Mouse (Mus musculus): ENCODE measurements around the gene Lrp10. TPM values are rescaled to one million over a fixed set of nuclear protein-coding genes. Genes with fewer than 3 reads are reported as not detected.

Lrp10 gene
- 192 and 196 TPM in 2 replicates for polyA plus RNA-seq (2012; rRNA removed)

GRCm38 (mm10) chr14:54463959-54464292 is at the start of gene Lrp10:
TSS of gene Lrp10 (plus strand) at chr14:54464137.
- peak; percentile 57 for DNase-seq (ENCODE audit: low read depth, low spot score)
- under 1% methylated on average over 35 of the region's 35 CpGs for WGBS

GRCm38 (mm10) chr14:54415241-54416020 is 48.5 kb upstream of the Lrp10 start:
- no peak for DNase-seq (ENCODE audit: low read depth, low spot score)
- WGBS, result 32% methylated on average over 13 of the region's 13 CpGs

- WGBS, result 41% methylated on average over 5 of the region's 5 CpGs
- DNase-seq (ENCODE audit: low read depth, low spot score), result no peak
Measured at GRCm38 (mm10) chr14:54416229-54416775, 47.6 kb upstream of the Lrp10 start.

- WGBS, result 78% methylated on average over 4 of the region's 4 CpGs
- no peak for DNase-seq (ENCODE audit: low read depth, low spot score)
Measured at GRCm38 (mm10) chr14:54416830-54417229, 47.1 kb upstream of the Lrp10 start.

- WGBS, result 62% methylated on average over 19 of the region's 19 CpGs
- DNase-seq (ENCODE audit: low read depth, low spot score), result no peak
Measured at GRCm38 (mm10) chr14:54417623-54418081, 46.3 kb upstream of the Lrp10 start, which contains the start of gene Slc7a7. TSS of gene Slc7a7 (minus strand) at chr14:54417780.

- WGBS, result 46% methylated on average over 2 of the region's 2 CpGs
- no peak for DNase-seq (ENCODE audit: low read depth, low spot score)
Measured at GRCm38 (mm10) chr14:54421014-54421413, 42.9 kb upstream of the Lrp10 start.

- WGBS, result 62% methylated on average over 5 of the region's 5 CpGs
- no peak for DNase-seq (ENCODE audit: low read depth, low spot score)
Measured at GRCm38 (mm10) chr14:54423406-54423805, 40.5 kb upstream of the Lrp10 start.

GRCm38 (mm10) chr14:54424634-54425033 is 39.3 kb upstream of the Lrp10 start:
- 29% methylated on average over 1 of the region's 1 CpGs for WGBS
- DNase-seq (ENCODE audit: low read depth, low spot score), result no peak

- DNase-seq (ENCODE audit: low read depth, low spot score), result no peak
- WGBS, result 95% methylated on average over 1 of the region's 1 CpGs
Measured at GRCm38 (mm10) chr14:54425540-54425939, 38.4 kb upstream of the Lrp10 start.

GRCm38 (mm10) chr14:54426003-54426688 is 37.8 kb upstream of the Lrp10 start:
- WGBS, result 31% methylated on average over 14 of the region's 14 CpGs

GRCm38 (mm10) chr14:54426689-54427398 is 37.1 kb upstream of the Lrp10 start, which contains the start of gene Mrpl52:
TSS of gene Mrpl52 (plus strand) at chr14:54426909.
- no peak for DNase-seq (ENCODE audit: low read depth, low spot score)
- WGBS, result under 1% methylated on average over 48 of the region's 48 CpGs

More at GRCm38 (mm10) chr14:54426003-54426688, 37.8 kb upstream of the Lrp10 start:
- DNase-seq (ENCODE audit: low read depth, low spot score), result no peak

GRCm38 (mm10) chr14:54427696-54428095 is 36.2 kb upstream of the Lrp10 start:
- WGBS, result 73% methylated on average over 7 of the region's 7 CpGs
- DNase-seq (ENCODE audit: low read depth, low spot score), result no peak

GRCm38 (mm10) chr14:54428421-54428820 is 35.5 kb upstream of the Lrp10 start:
- DNase-seq (ENCODE audit: low read depth, low spot score), result no peak
- WGBS, result 83% methylated on average over 5 of the region's 5 CpGs

GRCm38 (mm10) chr14:54429332-54430093 is 34.4 kb upstream of the Lrp10 start:
- WGBS, result 41% methylated on average over 7 of the region's 7 CpGs
- DNase-seq (ENCODE audit: low read depth, low spot score), result no peak

GRCm38 (mm10) chr14:54430406-54431145 is 33.4 kb upstream of the Lrp10 start:
- WGBS, result 12% methylated on average over 18 of the region's 18 CpGs
- DNase-seq (ENCODE audit: low read depth, low spot score), result no peak

- WGBS, result 3% methylated on average over 49 of the region's 49 CpGs
Measured at GRCm38 (mm10) chr14:54431334-54432077, 32.4 kb upstream of the Lrp10 start, which contains the start of gene Mmp14. TSS of gene Mmp14 (plus strand) at chr14:54431612.

GRCm38 (mm10) chr14:54432078-54432836 is 31.7 kb upstream of the Lrp10 start:
- WGBS, result 2% methylated on average over 54 of the region's 54 CpGs
- no peak for DNase-seq (ENCODE audit: low read depth, low spot score)

More at GRCm38 (mm10) chr14:54431334-54432077, 32.4 kb upstream of the Lrp10 start, which contains the start of gene Mmp14:
- no peak for DNase-seq (ENCODE audit: low read depth, low spot score)
